Mouse (Mus musculus) hindbrain, embryonic 16.5 days (tissue): ENCODE data around the gene 1700019D03Rik. TPM values are rescaled to one million over a fixed set of nuclear protein-coding genes. Genes with fewer than 3 reads are reported as not detected.
A peak's percentile ranks its signal among the peaks of the same experiment; 100 is the strongest.

Source experiments
- ATAC-seq: fragments of 200-750 bp; cut with Nextera tagmentation; 2 replicates; pipeline ENCODE4 v1.8.0; 2017; ENCODE audit warnings: moderate TSS enrichment, moderate library complexity
- H3K27ac ChIP-seq: fragments of 300-500 bp; sonication (generic); 2 replicates; pipeline ENCODE4 v1.5.1; 2014; ENCODE audit warnings: low read depth, mild to moderate bottlenecking, control low read depth, low read length, moderate library complexity
- H3K27me3 ChIP-seq: fragments of 300-500 bp; sonication (generic); replicated peaks from 2 replicates; pipeline ENCODE4 v1.6.1; 2014; ENCODE audit warnings: low read length; ENCODE audit not compliant: control insufficient read depth, insufficient read depth
- H3K36me3 ChIP-seq: fragments of 300-500 bp; sonication (generic); 2 replicates; pipeline ENCODE4 v1.6.1; 2014; ENCODE audit warnings: mild to moderate bottlenecking, low read length, moderate library complexity, mixed read lengths; ENCODE audit not compliant: control insufficient read depth, insufficient read depth
- H3K4me1 ChIP-seq: fragments of 300-500 bp; sonication (generic); 2 replicates; pipeline ENCODE4 v1.6.1; 2014; ENCODE audit warnings: low read depth, low read length; ENCODE audit not compliant: control insufficient read depth, insufficient read depth
- H3K4me2 ChIP-seq: fragments of 300-500 bp; sonication (generic); 2 replicates; pipeline ENCODE4 v1.6.1; 2014; ENCODE audit warnings: mild to moderate bottlenecking, low read length, control low read depth, moderate library complexity
- H3K4me3 ChIP-seq: fragments of 300-500 bp; sonication (generic); 2 replicates; pipeline ENCODE4 v1.5.1; 2014; ENCODE audit warnings: mild to moderate bottlenecking, low read length, control low read depth, moderate library complexity
- H3K9ac ChIP-seq: fragments of 300-500 bp; sonication (generic); 2 replicates; pipeline ENCODE4 v1.6.1; 2014; ENCODE audit warnings: low read depth, mild to moderate bottlenecking, control low read depth, low read length, moderate library complexity
- H3K9me3 ChIP-seq: fragments of 300-500 bp; sonication (generic); 2 replicates; pipeline ENCODE4 v1.6.1; 2014; ENCODE audit warnings: mild to moderate bottlenecking, low read length, moderate library complexity; ENCODE audit not compliant: control insufficient read depth
- WGBS: fragments of 180-500 bp; shearing (Covaris S2); extraction: QIAGEN DNeasy Blood & Tissue Kit; methylation state at CpG from one replicate; pipeline ENCODE4 v1.1.7; 2014; 5-methylcytosine and 5-hydroxymethylcytosine counted together
- polyA plus RNA-seq: library from polyadenylated mRNA; unstranded; fragments of >200 nt; fragmentation: Nextera tagmentation; extraction: Ambion mirVana; gene quantifications from 2 replicates; pipeline ENCODE4 v1.2.1, GENCODE M21; 2015

The 1700019D03Rik gene
- polyA plus RNA-seq, 1 experiment from 2014 or later: 6.5 TPM

DNA sequence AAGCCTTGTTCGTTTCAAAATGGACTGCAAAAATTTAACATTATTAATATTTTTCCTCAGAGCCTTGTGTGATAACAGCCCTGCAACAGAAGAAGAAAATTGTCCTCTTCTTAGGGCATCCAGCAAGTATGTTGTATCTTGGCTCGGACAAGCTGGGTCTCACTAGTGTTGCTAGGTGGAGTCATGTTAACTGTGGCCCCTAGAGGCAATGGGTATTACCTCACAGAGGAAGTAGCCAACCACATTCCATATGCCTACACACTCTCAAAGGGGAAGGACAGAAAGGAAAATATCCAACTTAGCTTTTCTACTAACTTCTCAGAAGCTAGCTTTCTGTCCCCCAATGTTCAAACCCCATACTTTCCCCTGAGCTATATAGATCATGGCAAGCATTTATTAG lies 56.9 kb downstream of the 1700019D03Rik start:
- Histone ChIP-seq H3K36me3 (no peaks in the 10 kb centered on the region), H3K9me3 (no peaks in the 10 kb centered on the region), H3K27ac (no peak overlapping the region), H3K4me3 (no peak overlapping the region), H3K4me1 (no peaks in the 10 kb centered on the region), H3K9ac (no peak overlapping the region), H3K27me3 (no peaks in the 10 kb centered on the region), H3K4me2 (no peak overlapping the region)
- ATAC-seq: no peak
- WGBS: 81% methylated on average over 2 of the region's 2 CpGs

GRCm38 (mm10) chr1:52960191-52960590 lies 59.8 kb downstream of the 1700019D03Rik start:
- no peaks in the 10 kb centered on the region for H3K4me1 ChIP-seq
- H3K4me2 ChIP-seq: no peak overlapping the region
- no peaks in the 10 kb centered on the region for H3K36me3 ChIP-seq
- H3K27ac ChIP-seq: no peak overlapping the region
- H3K27me3 ChIP-seq: no peaks in the 10 kb centered on the region
- H3K4me3 ChIP-seq: no peak overlapping the region
- WGBS: 83% methylated on average over 6 of the region's 6 CpGs
- H3K9me3 ChIP-seq: no peaks in the 10 kb centered on the region
- H3K9ac ChIP-seq: no peak overlapping the region
- ATAC-seq: no peak

- ATAC-seq: no peak
- no peaks in the 10 kb centered on the region for H3K9me3 ChIP-seq
These were observed 63.2 kb downstream of the 1700019D03Rik start for GRCm38 (mm10) chr1:52956746-52957145.

DNA sequence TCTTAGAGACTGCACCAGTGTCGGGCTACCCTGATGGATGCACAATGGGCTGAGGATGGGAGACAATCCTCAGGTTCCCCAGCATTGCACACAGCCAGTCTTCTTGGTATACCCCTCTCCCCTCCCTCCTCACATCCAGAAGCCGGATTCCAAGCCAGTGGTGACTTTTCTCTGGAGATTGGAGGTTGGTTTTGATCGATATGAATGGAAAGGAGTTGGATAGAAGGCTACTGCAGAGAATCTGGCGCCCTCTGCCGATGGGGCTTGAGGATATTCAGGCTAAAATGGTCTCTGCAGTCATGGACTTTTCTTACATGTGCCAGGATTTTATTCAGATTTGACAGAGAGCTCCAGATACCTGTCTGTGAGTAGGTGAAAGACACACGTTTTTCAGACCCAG lies 64.9 kb downstream of the 1700019D03Rik start:
- H3K9me3 ChIP-seq: no peaks in the 10 kb centered on the region

More at GRCm38 (mm10) chr1:52956746-52957145, 63.2 kb downstream of the 1700019D03Rik start:
- no peaks in the 10 kb centered on the region for H3K36me3 ChIP-seq
- no peak overlapping the region for H3K9ac ChIP-seq
- no peaks in the 10 kb centered on the region for H3K27me3 ChIP-seq
- H3K4me3 ChIP-seq: no peak overlapping the region
- H3K27ac ChIP-seq: no peak overlapping the region
- 81% methylated on average over 4 of the region's 4 CpGs for WGBS
- no peak overlapping the region for H3K4me2 ChIP-seq
- peaks cover 5% of the 10 kb centered on the region for H3K4me1 ChIP-seq

DNA sequence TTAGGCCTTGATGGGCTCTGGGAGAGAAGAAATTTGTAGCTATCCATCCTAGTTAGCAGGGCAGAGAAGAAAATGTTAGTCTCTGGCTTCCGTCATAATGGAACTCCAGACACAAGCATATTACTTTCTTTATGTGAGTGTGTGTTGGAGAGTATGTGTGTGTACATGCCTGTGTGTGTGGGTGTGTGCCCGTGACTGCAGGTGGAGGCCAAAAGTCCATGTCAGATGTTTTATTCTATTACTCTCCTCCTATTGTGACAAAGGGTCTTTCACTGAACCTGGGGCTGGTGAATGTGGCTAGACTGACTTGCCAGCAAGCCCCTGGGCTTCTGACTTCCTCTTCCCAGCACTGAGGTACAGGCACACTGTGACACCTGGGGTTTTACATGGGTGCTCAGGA lies 65.5 kb downstream of the 1700019D03Rik start:
- Histone ChIP-seq H3K27me3 (no peaks in the 10 kb centered on the region), H3K9me3 (no peaks in the 10 kb centered on the region), H3K4me1 (peaks cover 5% of the 10 kb centered on the region), H3K9ac (no peak overlapping the region), H3K4me2 (no peak overlapping the region), H3K36me3 (no peaks in the 10 kb centered on the region), H3K27ac (no peak overlapping the region), H3K4me3 (no peak overlapping the region)
- ATAC-seq: no peak
- 84% methylated on average over 2 of the region's 2 CpGs for WGBS

More for the DNA sequence above, 64.9 kb downstream of the 1700019D03Rik start:
- 46% methylated on average over 6 of the region's 6 CpGs for WGBS
- Histone ChIP-seq H3K36me3 (no peaks in the 10 kb centered on the region), H3K4me1 (peaks cover 5% of the 10 kb centered on the region), H3K9ac (no peak overlapping the region), H3K27me3 (no peaks in the 10 kb centered on the region), H3K4me3 (no peak overlapping the region), H3K27ac (no peak overlapping the region), H3K4me2 (no peak overlapping the region)
- no peak for ATAC-seq

DNA sequence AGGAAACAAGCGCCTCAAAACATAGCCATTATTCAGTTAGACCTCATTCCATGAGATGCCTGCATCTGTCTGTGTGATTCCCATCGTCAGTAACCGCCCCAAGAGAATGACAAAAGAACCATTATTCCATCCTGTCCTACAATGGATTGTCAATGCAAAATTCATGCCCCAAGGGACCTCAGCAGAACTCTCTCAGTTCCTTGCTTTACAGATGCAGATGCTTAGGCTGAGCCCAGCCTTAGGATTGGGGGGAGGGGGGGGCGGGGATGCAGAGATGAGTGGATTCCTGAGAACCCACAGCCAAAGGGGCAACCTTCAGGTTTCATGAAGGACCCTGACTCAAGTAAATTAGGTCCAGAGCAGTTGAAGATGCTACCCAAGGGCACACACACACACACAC lies 66.4 kb downstream of the 1700019D03Rik start:
- Histone ChIP-seq H3K4me2 (peak overlapping the region; percentile 96), H3K27me3 (no peaks in the 10 kb centered on the region), H3K4me3 (peak overlapping the region; percentile 64), H3K9me3 (no peaks in the 10 kb centered on the region), H3K36me3 (no peaks in the 10 kb centered on the region), H3K27ac (no peak overlapping the region), H3K4me1 (peaks cover 5% of the 10 kb centered on the region), H3K9ac (no peak overlapping the region)
- WGBS: 4% methylated on average over 4 of the region's 4 CpGs
- no peak for ATAC-seq

DNA sequence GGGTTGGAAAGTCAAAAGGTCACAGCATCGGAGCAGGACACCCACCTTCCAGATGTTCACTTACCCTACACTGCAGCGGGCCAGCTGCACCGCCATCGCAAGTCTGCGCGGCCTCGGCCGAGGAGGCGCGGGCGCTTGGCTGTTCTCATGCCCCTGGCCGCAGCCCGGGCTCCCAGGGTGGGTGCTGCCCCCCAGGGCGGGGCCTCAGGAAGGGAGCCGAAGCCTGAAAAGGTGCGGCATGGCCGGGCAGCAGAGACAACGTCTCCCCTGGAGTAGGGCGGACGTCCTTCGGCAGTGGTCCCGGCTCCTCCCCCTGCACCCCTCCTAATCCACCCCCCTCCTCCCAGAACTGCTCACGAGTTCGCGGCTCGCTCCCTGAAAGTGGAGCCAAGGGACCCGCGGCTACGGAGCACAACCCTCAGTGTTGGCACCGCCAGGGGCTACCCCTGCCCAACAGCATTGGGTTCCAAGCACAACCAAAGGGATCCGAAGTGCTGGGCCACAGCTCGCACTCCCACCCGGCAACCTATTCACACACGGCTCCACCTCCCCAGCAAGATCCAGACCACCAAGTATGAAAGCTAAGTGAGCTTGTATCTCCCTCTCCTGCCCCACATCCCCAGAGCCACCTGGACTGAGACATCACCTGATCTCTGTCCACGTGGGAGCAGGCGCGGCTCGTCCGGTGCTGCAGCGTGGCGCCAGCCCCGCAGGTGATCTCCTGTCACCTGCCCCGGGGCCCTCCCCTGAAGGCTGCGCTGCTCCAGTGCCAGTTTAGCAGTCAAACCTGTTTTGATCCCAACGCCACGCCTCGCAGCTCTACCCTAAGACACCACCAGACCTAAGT lies 67.2 kb downstream of the 1700019D03Rik start:
- peak overlapping the region; percentile 96 for H3K4me2 ChIP-seq
- peak; percentile 87 for ATAC-seq
- no peaks in the 10 kb centered on the region for H3K9me3 ChIP-seq
- peaks cover 5% of the 10 kb centered on the region for H3K4me1 ChIP-seq
- peak overlapping the region; percentile 64 for H3K4me3 ChIP-seq
- H3K36me3 ChIP-seq: no peaks in the 10 kb centered on the region
- H3K27me3 ChIP-seq: no peaks in the 10 kb centered on the region
- under 1% methylated on average over 40 of the region's 47 CpGs for WGBS
- peak overlapping the region; percentile 69 for H3K9ac ChIP-seq
- H3K27ac ChIP-seq: peak overlapping the region; percentile 48; the same call in 1 of the 2 replicates

DNA sequence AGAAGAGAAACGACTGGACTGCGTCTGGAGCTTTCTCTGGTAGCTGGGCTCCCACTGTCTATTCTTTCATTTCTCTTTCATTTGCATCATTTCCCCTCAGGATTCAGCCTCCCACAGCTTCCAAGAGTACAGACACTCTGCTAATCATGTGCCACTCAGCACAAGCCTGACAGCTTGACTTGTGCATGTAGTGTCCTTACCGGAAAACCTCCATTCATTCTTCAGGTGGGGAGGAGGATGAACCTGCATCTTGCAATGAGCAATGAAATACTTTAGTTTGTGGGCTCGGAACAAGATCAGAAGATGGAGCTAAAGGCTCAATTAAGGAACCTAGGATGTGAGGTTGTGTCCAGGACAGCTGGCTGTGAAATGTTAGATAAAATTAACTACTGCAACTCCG lies 67.8 kb downstream of the 1700019D03Rik start:
- peak; percentile 72 for ATAC-seq
- H3K36me3 ChIP-seq: no peaks in the 10 kb centered on the region
- H3K27me3 ChIP-seq: no peaks in the 10 kb centered on the region
- H3K4me1 ChIP-seq: peaks cover 5% of the 10 kb centered on the region
- peak overlapping the region; percentile 96 for H3K4me2 ChIP-seq
- peak overlapping the region; percentile 64 for H3K4me3 ChIP-seq
- no peak overlapping the region; the same call in 1 of the 2 replicates for H3K27ac ChIP-seq
- no peaks in the 10 kb centered on the region for H3K9me3 ChIP-seq
- H3K9ac ChIP-seq: peak overlapping the region; percentile 69
- under 1% methylated on average over 5 of the region's 5 CpGs for WGBS

GRCm38 (mm10) chr1:52951146-52951868 lies 68.7 kb downstream of the 1700019D03Rik start:
- Histone ChIP-seq H3K36me3 (no peaks in the 10 kb centered on the region), H3K4me2 (no peak overlapping the region; the same call in 1 of the 2 replicates), H3K27me3 (no peaks in the 10 kb centered on the region), H3K9me3 (no peaks in the 10 kb centered on the region), H3K4me3 (no peak overlapping the region), H3K27ac (no peak overlapping the region), H3K4me1 (peaks cover 5% of the 10 kb centered on the region), H3K9ac (no peak overlapping the region)
- 0 out of 2 replicates have a peak, but pooled peaks have one; percentile 55 for ATAC-seq
- 61% methylated on average over 5 of the region's 5 CpGs for WGBS
